Mouse (Mus musculus): Measurements from ENCODE around the gene Fndc10. TPM values are rescaled to one million over a fixed set of nuclear protein-coding genes. Genes with fewer than 3 reads are reported as not detected.
A peak's percentile ranks its signal among the peaks of the same experiment; 100 is the strongest.
"Not testable (repeated sequence)": the region's sequence is repeated elsewhere in the genome, so short reads cannot be mapped to it uniquely, and the experiment has no call there.

The Fndc10 gene
- total RNA-seq, 2 experiments from 2014 or later = 1.5 to 1.8 TPM

DNA sequence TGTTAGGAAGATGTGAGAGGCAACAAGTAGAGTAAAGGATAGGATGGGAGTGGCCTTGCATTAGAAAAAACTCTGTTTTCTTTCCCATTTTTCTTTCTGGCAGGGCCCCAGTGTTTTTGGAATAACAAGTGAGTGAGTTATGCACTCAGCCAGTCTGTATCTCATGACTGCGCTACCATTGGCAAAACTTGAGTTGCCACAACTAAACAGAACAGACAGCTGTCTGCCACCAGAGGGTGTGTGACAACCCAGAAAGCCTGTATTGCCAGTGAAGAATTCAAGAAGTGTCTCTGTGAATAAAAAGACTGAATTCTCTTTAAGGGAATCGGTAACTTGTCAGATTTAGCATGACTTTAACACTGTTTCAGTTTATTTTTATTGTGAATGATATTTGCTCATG is 18.2 kb upstream of the Fndc10 start:
- peak in 1 of 2 experiments; percentile 24 for DNase-seq
- intact Hi-C loops (cut with DNase I) = no loop called here

DNA sequence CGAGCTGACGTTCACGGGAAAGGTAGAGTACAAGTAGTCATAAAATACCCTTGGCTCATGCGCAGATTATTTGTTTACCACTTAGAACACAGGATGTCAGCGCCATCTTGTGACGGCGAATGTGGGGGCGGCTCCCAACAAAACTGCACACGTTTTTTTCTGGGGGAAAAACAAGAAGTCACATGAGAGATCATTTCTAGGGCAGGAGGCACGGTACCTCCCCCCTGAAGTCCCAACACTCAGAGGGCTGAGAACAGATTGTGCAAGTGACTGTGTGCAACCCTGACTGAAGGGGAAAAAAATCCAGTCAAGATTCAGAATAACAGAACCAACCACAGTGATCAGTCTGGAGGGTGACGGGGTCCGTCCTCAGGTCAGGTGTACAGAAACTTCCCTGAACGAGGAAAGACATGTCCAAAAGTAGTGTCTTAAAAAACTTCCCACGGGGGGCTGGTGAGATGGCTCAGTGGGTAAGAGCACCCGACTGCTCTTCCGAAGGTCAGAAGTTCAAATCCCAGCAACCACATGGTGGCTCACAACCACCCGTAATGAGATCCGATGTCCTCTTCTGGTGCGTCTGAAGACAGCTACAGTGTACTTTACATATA is 10.4 kb upstream of the Fndc10 start:
- DNase-seq; intact Hi-C loops (cut with DNase I): not testable (repeated sequence)

GRCm38 (mm10) chr4:155687764-155688163 is 6.4 kb upstream of the Fndc10 start:
- DNase-seq; intact Hi-C loops (cut with DNase I): not testable (repeated sequence)

GRCm38 (mm10) chr4:155690571-155691375 is 3.4 kb upstream of the Fndc10 start:
- no peak for DNase-seq
- intact Hi-C loops (cut with DNase I) = no loop called here

DNA sequence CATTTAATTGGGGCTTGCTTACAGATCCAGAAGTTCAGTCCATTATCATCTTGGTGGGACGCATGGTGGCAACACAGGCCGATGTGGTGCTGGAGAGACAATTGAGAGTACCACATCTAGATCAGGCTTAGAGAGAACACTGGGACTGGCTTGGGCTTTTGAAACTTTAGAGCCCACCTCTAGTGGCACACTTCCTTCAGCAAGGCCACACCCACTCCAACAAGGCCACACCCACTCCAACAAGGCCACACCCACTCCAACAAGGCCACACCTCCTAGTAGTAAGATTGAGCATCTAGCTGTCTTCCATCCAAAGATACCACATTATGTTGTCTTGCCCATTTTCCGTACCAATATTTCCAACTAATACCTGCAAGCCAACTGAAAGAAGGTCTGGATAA is 1.7 kb upstream of the Fndc10 start:
- no peak for DNase-seq
- intact Hi-C loops (cut with DNase I) = no loop called here

DNA sequence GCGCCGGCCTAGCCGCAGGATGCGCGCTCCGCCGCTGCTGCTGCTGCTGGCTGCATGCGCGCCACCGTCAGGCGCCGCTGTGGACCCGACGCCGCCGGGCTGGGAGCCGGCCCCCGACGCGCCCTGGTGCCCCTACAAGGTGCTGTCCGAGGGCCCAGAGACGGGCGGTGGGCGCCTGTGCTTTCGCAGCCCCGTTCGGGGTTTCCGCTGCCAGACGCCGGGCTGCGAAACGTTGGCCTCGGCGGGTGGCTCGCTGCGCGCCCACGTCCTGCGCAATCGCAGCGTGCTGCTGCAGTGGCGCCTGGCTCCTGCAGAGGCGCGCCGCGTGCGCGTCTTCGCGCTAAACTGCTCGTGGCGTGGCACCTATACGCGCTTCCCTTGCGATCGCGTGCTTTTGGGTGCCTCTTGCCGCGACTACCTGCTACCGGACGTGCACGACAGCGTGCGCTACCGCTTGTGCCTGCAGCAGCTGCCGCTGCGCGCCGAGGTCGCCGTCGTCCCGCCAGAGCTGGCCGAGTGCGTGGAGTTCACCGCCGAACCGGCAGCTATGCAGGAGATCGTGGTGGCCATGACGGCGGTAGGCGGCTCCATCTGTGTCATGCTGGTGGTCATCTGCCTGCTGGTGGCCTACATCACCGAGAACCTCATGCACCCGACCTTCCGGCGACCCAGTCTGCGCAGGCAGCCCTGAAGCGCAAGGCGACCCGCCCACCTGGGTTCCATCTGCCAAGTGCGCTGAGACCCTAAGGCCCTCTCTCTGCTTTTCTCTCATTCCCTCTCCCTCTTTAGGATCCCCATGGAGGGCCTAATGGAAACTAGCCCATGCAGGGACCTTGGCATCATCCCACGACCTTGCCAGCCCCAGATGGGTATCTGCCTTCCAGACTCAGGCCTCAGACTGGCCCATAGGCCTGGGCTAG is 600 bp downstream of the Fndc10 start:
- intact Hi-C loops (cut with DNase I) = loop anchor here (5.0 kb wide), 1 partner anchor 212 kb away; no protein-coding TSS in a partner anchor
- DNase-seq = peak; percentile 69 to 71

DNA sequence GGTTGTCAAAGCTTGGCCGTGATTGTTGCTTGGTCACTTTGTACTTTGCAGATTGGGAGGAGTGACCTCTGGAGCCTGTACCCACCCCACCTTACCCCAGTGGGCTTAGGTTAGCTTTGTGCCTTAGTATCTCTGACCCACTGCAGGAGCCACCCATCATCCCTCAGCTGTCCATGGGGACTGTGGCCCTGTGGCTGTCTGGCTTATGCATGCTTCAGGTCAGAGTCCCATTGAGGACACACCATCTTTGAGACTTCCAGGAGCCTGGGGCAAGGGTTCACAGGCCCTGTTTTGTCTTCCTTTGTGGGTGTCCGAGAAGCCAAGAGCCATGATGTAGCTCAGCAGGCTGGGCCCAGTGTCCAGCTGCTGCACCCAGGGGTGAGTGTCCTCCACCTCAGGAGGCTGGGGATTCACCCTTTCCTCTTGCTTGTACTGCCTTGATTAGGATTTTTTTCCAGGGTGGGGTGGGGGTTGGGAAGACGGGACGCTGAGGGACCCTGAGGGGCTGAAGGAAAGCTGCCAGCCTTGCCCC is 1.5 kb downstream of the Fndc10 start:
- intact Hi-C loops (cut with DNase I) = loop anchor here (5.0 kb wide), 1 partner anchor 213 kb away; no protein-coding TSS in a partner anchor

DNA sequence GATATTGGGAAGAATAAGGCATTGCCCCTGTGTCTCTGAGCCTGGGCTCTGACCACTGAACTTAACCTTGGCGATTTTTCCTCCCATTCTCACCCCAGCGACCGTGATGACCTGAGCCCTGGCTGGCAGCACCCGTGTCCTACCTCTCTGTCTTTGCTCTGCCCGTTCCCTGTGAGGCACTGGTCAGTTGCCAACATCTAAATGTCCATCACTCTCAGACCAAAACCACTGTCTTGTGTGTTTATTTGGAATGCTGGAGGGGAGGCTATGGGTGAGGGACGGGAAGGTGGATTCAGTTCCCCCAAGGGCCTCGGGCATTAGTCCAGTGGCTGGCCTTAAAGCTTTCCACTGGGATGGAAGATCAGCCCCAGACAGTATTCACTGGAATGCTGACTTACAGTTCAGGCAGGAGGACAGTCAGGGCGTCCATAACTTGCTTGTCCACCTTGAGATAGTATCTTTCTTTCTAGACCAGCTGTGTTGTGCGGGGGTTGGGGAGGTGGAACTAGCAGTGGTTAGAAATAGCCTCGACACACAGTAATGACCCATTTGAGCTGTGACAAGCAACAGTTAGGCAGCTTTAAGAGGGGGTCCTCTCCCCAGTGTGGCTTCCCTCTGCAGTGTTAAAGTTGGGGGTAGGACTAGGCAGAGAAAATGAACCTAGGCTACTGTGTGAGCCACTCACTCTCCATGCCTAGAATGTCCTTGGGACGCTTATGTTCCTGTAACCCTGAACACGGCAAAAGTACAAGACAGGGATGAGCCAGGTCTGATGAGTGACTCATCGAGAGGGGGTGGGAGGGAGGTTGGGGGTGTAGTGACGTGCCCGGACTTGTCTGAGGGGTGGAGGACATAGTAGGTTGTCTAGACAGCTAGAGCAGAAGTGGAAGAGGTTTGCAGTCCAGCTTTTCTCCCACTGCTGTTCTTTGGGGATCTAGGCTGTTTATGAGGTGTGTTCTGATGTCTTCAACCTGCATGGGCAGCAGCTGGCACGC is 2.4 kb downstream of the Fndc10 start:
- DNase-seq = no peak
- intact Hi-C loops (cut with DNase I) = loop anchor here (5.0 kb wide), 1 partner anchor 214 kb away; no protein-coding TSS in a partner anchor

More for the DNA sequence above, 1.5 kb downstream of the Fndc10 start:
- no peak for DNase-seq

DNA sequence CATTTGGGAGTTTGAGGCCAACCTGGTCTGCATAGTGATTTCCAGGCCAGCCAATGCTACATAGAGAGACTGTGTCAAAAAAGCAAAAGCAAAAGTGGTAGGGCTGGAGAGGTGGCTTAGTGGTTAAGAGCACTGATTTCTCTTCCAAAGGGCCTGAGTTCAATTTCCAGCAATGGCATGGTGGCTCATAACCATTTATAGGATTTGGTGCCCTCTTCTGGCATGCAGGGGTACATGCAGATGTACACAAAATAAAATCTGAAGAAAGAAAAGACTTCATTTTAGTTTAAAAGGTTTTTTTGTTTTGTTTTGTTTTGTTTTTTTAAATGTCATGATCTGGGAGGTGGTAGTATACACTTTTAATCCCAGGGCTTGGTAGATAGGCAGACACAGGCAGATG is 6.3 kb downstream of the Fndc10 start:
- intact Hi-C loops (cut with DNase I) = no loop called here
- DNase-seq = no peak

DNA sequence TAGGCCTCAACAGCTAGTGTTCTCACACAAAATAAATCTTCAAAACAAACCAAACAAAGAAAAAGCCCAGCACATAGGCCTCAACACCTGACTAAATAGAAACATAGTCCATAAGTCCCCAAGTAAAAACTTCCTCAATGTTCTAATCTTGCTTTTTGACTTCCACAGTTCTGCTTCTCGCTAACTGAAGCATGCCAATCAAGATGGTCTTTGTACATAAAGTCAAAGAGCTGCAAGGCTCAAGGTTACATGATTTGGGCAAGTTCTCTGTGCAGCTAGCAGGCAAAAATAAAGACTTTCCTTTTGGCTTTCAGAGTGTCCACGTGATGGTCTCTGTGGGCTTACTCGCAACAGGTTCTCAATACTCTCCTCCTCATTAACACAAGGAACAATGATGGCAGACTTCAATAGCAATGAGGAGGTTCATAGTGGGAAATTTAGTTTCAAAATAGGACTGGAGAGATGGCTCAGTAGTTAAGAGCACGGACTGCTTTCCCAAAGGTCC is 9.3 kb downstream of the Fndc10 start:
- intact Hi-C loops (cut with DNase I) = no loop called here
- DNase-seq = no peak

- peak; percentile 94 to 96 for DNase-seq
- intact Hi-C loops (cut with DNase I) = no loop called here
Measured at GRCm38 (mm10) chr4:155704721-155705591, 10.8 kb downstream of the Fndc10 start, which contains the start of gene Ssu72. Ssu72 (plus strand) TSS chr4:155704800.

DNA sequence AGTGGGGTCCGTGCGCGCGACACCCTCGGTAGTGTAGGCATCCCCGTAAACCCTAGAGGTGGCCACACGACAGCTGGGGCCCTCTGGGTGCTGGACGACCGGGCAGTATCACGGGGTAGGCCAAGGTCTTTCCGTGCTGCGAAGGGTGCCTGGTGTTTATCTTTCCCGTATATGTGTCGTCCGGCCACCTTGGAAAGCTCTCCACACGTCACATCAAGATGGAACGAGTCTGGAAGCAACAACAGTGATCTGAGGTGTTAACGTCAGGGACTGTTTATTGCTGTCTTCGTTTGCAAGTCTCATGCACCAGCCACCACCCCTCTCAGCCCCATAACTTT is 11.4 kb downstream of the Fndc10 start:
- intact Hi-C loops (cut with DNase I) = no loop called here
- no peak for DNase-seq

DNA sequence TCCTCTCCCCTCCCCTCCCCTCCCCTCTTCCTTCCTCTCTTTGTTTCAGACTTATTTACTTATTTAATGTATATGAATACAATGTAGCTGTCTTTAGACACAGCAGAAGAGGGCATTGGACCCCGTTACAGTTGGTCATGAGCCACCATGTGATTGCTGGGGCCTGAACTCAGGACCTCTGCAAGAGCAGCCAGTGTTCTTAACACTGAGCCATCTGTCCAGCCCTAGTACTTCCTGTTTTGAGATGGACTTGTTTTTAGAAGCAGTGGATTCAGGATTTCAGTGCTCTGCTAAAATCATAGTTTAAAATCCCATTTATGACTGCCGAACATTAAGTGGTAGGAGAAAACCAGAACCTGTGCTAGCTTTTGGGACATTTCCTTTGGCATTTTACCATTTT is 14.4 kb downstream of the Fndc10 start:
- DNase-seq = no peak
- intact Hi-C loops (cut with DNase I) = no loop called here

DNA sequence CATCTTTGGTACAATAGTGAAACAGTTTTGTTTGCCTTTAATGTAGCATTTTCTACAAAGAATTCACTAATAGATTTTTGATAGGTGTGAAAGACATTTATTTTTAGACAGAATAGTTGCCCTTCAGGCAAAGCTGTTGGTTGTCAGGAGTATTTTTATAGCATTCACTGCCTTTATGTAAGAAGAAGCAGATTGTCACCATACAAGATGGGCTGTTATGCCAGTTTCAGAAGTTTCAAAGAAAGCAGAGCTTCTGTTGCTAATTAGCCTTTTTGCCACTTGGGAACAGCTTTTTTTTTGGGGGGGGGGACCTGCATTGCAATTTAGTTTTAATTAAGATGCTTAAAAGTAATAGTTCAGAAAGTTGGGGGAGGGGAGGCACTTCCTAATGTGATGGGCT is 14.8 kb downstream of the Fndc10 start:
- intact Hi-C loops (cut with DNase I) = no loop called here
- no peak for DNase-seq

- intact Hi-C loops (cut with DNase I) = no loop called here
Measured at GRCm38 (mm10) chr4:155710521-155711252, 16.5 kb downstream of the Fndc10 start.

DNA sequence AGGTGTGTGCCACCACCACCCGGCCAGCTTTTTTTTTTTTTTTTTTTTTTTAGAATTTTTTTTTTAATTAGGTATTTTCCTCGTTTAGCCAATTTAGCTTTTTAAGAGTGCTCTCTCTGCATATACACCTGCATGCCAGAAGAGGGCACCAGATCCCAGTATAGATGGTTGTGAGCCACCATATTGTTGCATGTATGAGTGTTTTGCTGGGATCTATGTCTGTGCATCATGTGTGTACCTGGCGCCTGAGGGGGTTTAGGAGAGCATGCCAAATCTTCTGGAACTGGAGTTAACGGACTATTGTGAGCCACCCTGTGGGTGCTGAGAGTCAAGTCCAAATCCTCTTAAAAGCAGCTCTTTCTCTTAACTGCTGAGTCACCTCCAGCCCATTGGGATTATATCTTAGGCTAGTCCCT is 27.5 kb downstream of the Fndc10 start:
- intact Hi-C loops (cut with DNase I) = loop anchor here (2.0 kb wide), 1 partner anchor 49 kb away; no protein-coding TSS in a partner anchor
- peak in 1 of 2 experiments; percentile 26 for DNase-seq

More at GRCm38 (mm10) chr4:155710521-155711252, 16.5 kb downstream of the Fndc10 start:
- peak in 1 of 2 experiments; percentile 23 for DNase-seq

GRCm38 (mm10) chr4:155727993-155728392 is 33.9 kb downstream of the Fndc10 start:
- intact Hi-C loops (cut with DNase I) = no loop called here
- no peak for DNase-seq

Measured in heart, postnatal 14 days (tissue).